Mouse (Mus musculus) T-helper 17 cell (primary cell): ENCODE data around the gene Nelfb.

Source experiments
- in situ Hi-C, 2 experiments: fragments of 300-600 bp; cut with MboI, MseI; formaldehyde crosslinking; loops; 1 replicate in 1 of 2; 2 replicates in 1 of 2; pipeline ENCODE4 v1.15.1; 2025; ENCODE audit warnings: high pct_unique_total_duplicates in 2 of 2

Gene Nelfb

GRCm38 (mm10) chr2:25231038-25231437 lies 19.7 kb upstream of the Nelfb start:
- in situ Hi-C loops, result no loop called here

GRCm38 (mm10) chr2:25230581-25230980 lies 19.3 kb upstream of the Nelfb start:
- in situ Hi-C loops, result no loop called here

GRCm38 (mm10) chr2:25229582-25229981 lies 18.3 kb upstream of the Nelfb start:
- in situ Hi-C loops, result no loop called here

- in situ Hi-C loops, result no loop called here
Measured at GRCm38 (mm10) chr2:25228995-25229530, 17.8 kb upstream of the Nelfb start.

GRCm38 (mm10) chr2:25228431-25228889 lies 17.2 kb upstream of the Nelfb start:
- in situ Hi-C loops, result no loop called here

GRCm38 (mm10) chr2:25227406-25227805 lies 16.1 kb upstream of the Nelfb start:
- in situ Hi-C loops, result no loop called here

GRCm38 (mm10) chr2:25226864-25227263 lies 15.6 kb upstream of the Nelfb start:
- in situ Hi-C loops, result no loop called here

- in situ Hi-C loops, result no loop called here
Measured at GRCm38 (mm10) chr2:25225811-25226379, 14.6 kb upstream of the Nelfb start.

GRCm38 (mm10) chr2:25224766-25225752 lies 13.8 kb upstream of the Nelfb start:
- in situ Hi-C loops, result loop anchor here in 1 of 2 experiments (5.0 to 25.0 kb wide), 2 partner anchors 32 to 1687 kb away; partner anchors contain the start of genes Med22, Rpl7a, Surf1 and Surf2

GRCm38 (mm10) chr2:25224492-25224765 lies 13.1 kb upstream of the Nelfb start, which contains the start of gene Tubb4b:
TSS of gene Tubb4b (minus strand) at chr2:25224702.
- in situ Hi-C loops, result loop anchor here in 1 of 2 experiments (5.0 to 25.0 kb wide), 2 partner anchors 33 to 1688 kb away; partner anchors contain the start of genes Med22, Rpl7a, Surf1 and Surf2

GRCm38 (mm10) chr2:25223681-25224491 lies 12.6 kb upstream of the Nelfb start:
- in situ Hi-C loops, result loop anchor here in 1 of 2 experiments (5.0 to 25.0 kb wide), 2 partner anchors 33 to 1688 kb away; partner anchors contain the start of genes Med22, Rpl7a, Surf1 and Surf2

- in situ Hi-C loops, result loop anchor here in 1 of 2 experiments (5.0 to 25.0 kb wide), 2 partner anchors 36 to 1691 kb away; partner anchors contain the start of genes Med22, Rpl7a, Surf1 and Surf2
Measured at GRCm38 (mm10) chr2:25221331-25221772, 10.1 kb upstream of the Nelfb start.

GRCm38 (mm10) chr2:25218445-25218844 lies 7.2 kb upstream of the Nelfb start, which contains the start of gene Fam166a:
TSS of gene Fam166a (plus strand) at chr2:25218745.
- in situ Hi-C loops, result loop anchor here in 1 of 2 experiments (25.0 kb wide), 1 partner anchor 1694 kb away; the partner anchor contains the start of genes Med22, Rpl7a, Surf1 and Surf2

- in situ Hi-C loops, result loop anchor here in 1 of 2 experiments (25.0 kb wide), 1 partner anchor 1695 kb away; the partner anchor contains the start of genes Med22, Rpl7a, Surf1 and Surf2
Measured at GRCm38 (mm10) chr2:25217666-25218065, 6.4 kb upstream of the Nelfb start.

- in situ Hi-C loops, result loop anchor here in 1 of 2 experiments (25.0 kb wide), 1 partner anchor 1698 kb away; the partner anchor contains the start of genes Med22, Rpl7a, Surf1 and Surf2
Measured at GRCm38 (mm10) chr2:25214444-25214843, 3.2 kb upstream of the Nelfb start, which contains the start of gene Stpg3. TSS of gene Stpg3 (minus strand) at chr2:25214637.

GRCm38 (mm10) chr2:25213266-25213865 lies 2.1 kb upstream of the Nelfb start:
- in situ Hi-C loops, result loop anchor here in 1 of 2 experiments (25.0 kb wide), 1 partner anchor 1699 kb away; the partner anchor contains the start of genes Med22, Rpl7a, Surf1 and Surf2

GRCm38 (mm10) chr2:25210686-25211085 lies 603 bp downstream of the Nelfb start:
- in situ Hi-C loops, result loop anchor here in 1 of 2 experiments (25.0 kb wide), 1 partner anchor 1702 kb away; the partner anchor contains the start of genes Med22, Rpl7a, Surf1 and Surf2

- in situ Hi-C loops, result loop anchor here in 1 of 2 experiments (25.0 kb wide), 1 partner anchor 1705 kb away; the partner anchor contains the start of genes Med22, Rpl7a, Surf1 and Surf2
Measured at GRCm38 (mm10) chr2:25207593-25207992, 3.7 kb downstream of the Nelfb start.

- in situ Hi-C loops, result loop anchor here in 1 of 2 experiments (25.0 kb wide), 1 partner anchor 1709 kb away; the partner anchor contains the start of genes Med22, Rpl7a, Surf1 and Surf2
Measured at GRCm38 (mm10) chr2:25203631-25204214, 7.6 kb downstream of the Nelfb start.
